ENCODE assay signal across 8 mouse cellular contexts in genomic region chr13:70610431-70611420, GRCm38 (mm10). TPM values are rescaled to one million over a fixed set of nuclear protein-coding genes. Genes with fewer than 3 reads are reported as not detected.
DNase-seq lines count a peak whose midpoint lies in the region; ATAC-seq and TF ChIP-seq lines count a peak whose summit lies in the region.

No protein-coding gene starts in this region.

- peak; percentile 73; the same call in 1 of the 2 replicates for ATAC-seq in intestine, embryonic 16.5 days
- ATAC-seq in midbrain, postnatal 0 days (ENCODE audit: low FRiP score): peak; percentile 70

- intact Hi-C loops in left cerebral cortex, postnatal 14 days (cut with DNase I): no loop called here

- no peak overlapping the region for H3K4me2 ChIP-seq in intestine, embryonic 16.5 days (ENCODE audit: low read depth, low read length)
- H3K4me2 ChIP-seq in midbrain, postnatal 0 days (ENCODE audit: low read depth, low read length, poor library complexity, severe bottlenecking): no peak overlapping the region

- H3K27ac ChIP-seq in intestine, embryonic 16.5 days (ENCODE audit: low read length): no peak overlapping the region
- H3K27ac ChIP-seq in midbrain, postnatal 0 days (ENCODE audit: low read depth, low read length): no peak overlapping the region

- no peak overlapping the region for H3K9ac ChIP-seq in intestine, embryonic 16.5 days (ENCODE audit: low read depth, low read length)
- H3K9ac ChIP-seq in midbrain, postnatal 0 days (replicated peaks; ENCODE audit: low read length, poor library complexity, severe bottlenecking): no peak overlapping the region

- H3K36me3 ChIP-seq in intestine, embryonic 16.5 days (ENCODE audit: control insufficient read depth, insufficient read depth, low read length): peaks cover 24% of the 10 kb centered on the region
- peaks cover 81% of the 10 kb centered on the region for H3K36me3 ChIP-seq in midbrain, postnatal 0 days (ENCODE audit: insufficient read depth, low read length)
- peaks cover 3% of the 10 kb centered on the region for H3K36me3 ChIP-seq in splenic B cell, adult 2 months (ENCODE audit: control insufficient read depth, insufficient read depth, low read length, poor library complexity, severe bottlenecking)

- no peaks in the 10 kb centered on the region for H3K27me3 ChIP-seq in intestine, embryonic 16.5 days (replicated peaks; ENCODE audit: control insufficient read depth, insufficient read depth, low read length)
- no peaks in the 10 kb centered on the region for H3K27me3 ChIP-seq in midbrain, postnatal 0 days (ENCODE audit: insufficient read depth, low read length)
- no peaks in the 10 kb centered on the region for H3K27me3 ChIP-seq in splenic B cell, adult 2 months (ENCODE audit: control insufficient read depth, insufficient read depth, low read length, poor library complexity, severe bottlenecking)

- peak; percentile 87 for TF ChIP-seq CTCF in midbrain, postnatal 0 days (IDR thresholded peaks at IDR 0.05)

- H3K4me1 ChIP-seq in intestine, embryonic 16.5 days (ENCODE audit: control insufficient read depth, insufficient read depth, low read length): no peaks in the 10 kb centered on the region
- no peaks in the 10 kb centered on the region for H3K4me1 ChIP-seq in midbrain, postnatal 0 days (ENCODE audit: insufficient read depth, low read length)

- no peaks in the 10 kb centered on the region for H3K9me3 ChIP-seq in intestine, embryonic 16.5 days (ENCODE audit: control insufficient read depth, low read length)
- no peaks in the 10 kb centered on the region for H3K9me3 ChIP-seq in midbrain, postnatal 0 days (ENCODE audit: low read length)

- H3K4me3 ChIP-seq in intestine, embryonic 16.5 days (ENCODE audit: low read length): no peak overlapping the region
- no peak overlapping the region for H3K4me3 ChIP-seq in midbrain, postnatal 0 days (ENCODE audit: low read depth, low read length)

- DNase-seq in CD4-positive helper T cell, adult 2 months (ENCODE audit: low read depth, low spot score): peak; percentile 48
- peak; percentile 83 for DNase-seq in adipocyte (ENCODE audit: low spot score)
- DNase-seq in cerebellum, postnatal 4 days (ENCODE audit: low spot score in 2 of 2): peak; percentile 60 to 68
- peak; percentile 15 to 45 for DNase-seq in gastrocnemius, adult 8-10 months (ENCODE audit: low spot score in 2 of 2)
- peak; percentile 80 to 91 for DNase-seq in left cerebral cortex, postnatal 14 days (ENCODE audit: low spot score in 2 of 2)
- DNase-seq in midbrain, postnatal 0 days (ENCODE audit: low spot score): peak; percentile 78
- peak; percentile 72 for DNase-seq in splenic B cell, adult 2 months (ENCODE audit: low read depth, low spot score)

- WGBS in intestine, embryonic 16.5 days: 86% methylated on average over 15 of the region's 15 CpGs
- WGBS in midbrain, postnatal 0 days: 88% methylated on average over 15 of the region's 15 CpGs

RNA-seq across cellular contexts. Expression of gene Ice1, which starts 26.7 kb away (rescaled TPM):
- total RNA-seq in gastrocnemius, adult 8-10 months (2022): 10 to 100 TPM; 12.2 to 17.2 (median 13.9) TPM
- polyA plus RNA-seq in intestine, embryonic 16.5 days (2015; fragmentation: Nextera tagmentation; extraction: Ambion mirVana): 8.3 and 10.7 TPM in 2 replicates
- total RNA-seq in left cerebral cortex, postnatal 14 days (2021): 10 to 100 TPM; 66.6 to 69.5 TPM
- total RNA-seq in midbrain, postnatal 0 days (2014; rRNA removed): 77.4 and 88.7 TPM in 2 replicates
- 23.5 and 25.4 TPM in 2 replicates for polyA plus RNA-seq in midbrain, postnatal 0 days (2015; fragmentation: Nextera tagmentation; extraction: Ambion mirVana)

Comparison
In these comparisons a context has a peak if more than half of its experiments do, and no peak if none do; other contexts are left out.
1. DNase-seq: peak in every context shown above with its lines; median percentile 86 in left cerebral cortex, postnatal 14 days; 83 in adipocyte; 78 in midbrain, postnatal 0 days; 72 in splenic B cell, adult 2 months; 64 in cerebellum, postnatal 4 days; 48 in CD4-positive helper T cell, adult 2 months; 30 in gastrocnemius, adult 8-10 months.